Mouse (Mus musculus): ENCODE data around the gene Pagr1b. TPM values are rescaled to one million over a fixed set of nuclear protein-coding genes. Genes with fewer than 3 reads are reported as not detected.

Pagr1b gene
- not detected in 2 replicates for polyA plus RNA-seq (2014; fragmentation: Nextera tagmentation; extraction: Ambion mirVana)

DNA sequence TGATC is at the start of gene Pagr1b:
Gene Pagr1b (minus strand): TSS at position 4 of the 5 bp plus-strand sequence.
- Histone ChIP-seq H3K9me3 (replicated peaks; ENCODE audit: control insufficient read depth, low read length) (no peaks in the 10 kb centered on the region), H3K4me2 (peak within 1 kb of the TSS; percentile 86), H3K27me3 (ENCODE audit: control insufficient read depth, insufficient read depth, low read length) (no peaks in the 10 kb centered on the region), H3K36me3 (ENCODE audit: control insufficient read depth, insufficient read depth, low read length) (peaks cover 6% of the 10 kb centered on the region), H3K27ac (ENCODE audit: low read depth, low read length) (peak within 1 kb of the TSS; percentile 97), H3K4me3 (ENCODE audit: low read depth, low read length) (peak within 1 kb of the TSS; percentile 66), H3K4me1 (ENCODE audit: control insufficient read depth, insufficient read depth, low read length) (peaks cover 29% of the 10 kb centered on the region), H3K9ac (ENCODE audit: low read depth, low read length) (peak within 1 kb of the TSS; percentile 94)
- ATAC-seq (replicated peaks; ENCODE audit: insufficient number of reproducible peaks, low FRiP score, low TSS enrichment): no peak

- H3K9me3 ChIP-seq (replicated peaks; ENCODE audit: control insufficient read depth, low read length): no peaks in the 10 kb centered on the region
- no peak overlapping the region for H3K4me2 ChIP-seq
- no peaks in the 10 kb centered on the region for H3K27me3 ChIP-seq (ENCODE audit: control insufficient read depth, insufficient read depth, low read length)
- no peak overlapping the region for H3K9ac ChIP-seq (ENCODE audit: low read depth, low read length)
- no peak for ATAC-seq (replicated peaks; ENCODE audit: insufficient number of reproducible peaks, low FRiP score, low TSS enrichment)
- no peaks in the 10 kb centered on the region for H3K36me3 ChIP-seq (ENCODE audit: control insufficient read depth, insufficient read depth, low read length)
- no peak overlapping the region for H3K4me3 ChIP-seq (ENCODE audit: low read depth, low read length)
- no peak overlapping the region for H3K27ac ChIP-seq (ENCODE audit: low read depth, low read length)
- H3K4me1 ChIP-seq (ENCODE audit: control insufficient read depth, insufficient read depth, low read length): no peaks in the 10 kb centered on the region
- WGBS (ENCODE audit: insufficient replicate concordance): 78% methylated on average over 6 of the region's 6 CpGs
Observed at GRCm38 (mm10) chr7:127065538-127065937, 49.3 kb upstream of the Pagr1b start.

- Histone ChIP-seq H3K36me3 (ENCODE audit: control insufficient read depth, insufficient read depth, low read length) (no peaks in the 10 kb centered on the region), H3K9ac (ENCODE audit: low read depth, low read length) (no peak overlapping the region), H3K4me3 (ENCODE audit: low read depth, low read length) (no peak overlapping the region), H3K27me3 (ENCODE audit: control insufficient read depth, insufficient read depth, low read length) (no peaks in the 10 kb centered on the region), H3K9me3 (replicated peaks; ENCODE audit: control insufficient read depth, low read length) (no peaks in the 10 kb centered on the region), H3K4me2 (no peak overlapping the region), H3K27ac (ENCODE audit: low read depth, low read length) (no peak overlapping the region), H3K4me1 (ENCODE audit: control insufficient read depth, insufficient read depth, low read length) (no peaks in the 10 kb centered on the region)
- 61% methylated on average over 5 of the region's 5 CpGs for WGBS (ENCODE audit: insufficient replicate concordance)
- no peak for ATAC-seq (replicated peaks; ENCODE audit: insufficient number of reproducible peaks, low FRiP score, low TSS enrichment)
Observed at GRCm38 (mm10) chr7:127055026-127055585, 38.8 kb upstream of the Pagr1b start.

DNA sequence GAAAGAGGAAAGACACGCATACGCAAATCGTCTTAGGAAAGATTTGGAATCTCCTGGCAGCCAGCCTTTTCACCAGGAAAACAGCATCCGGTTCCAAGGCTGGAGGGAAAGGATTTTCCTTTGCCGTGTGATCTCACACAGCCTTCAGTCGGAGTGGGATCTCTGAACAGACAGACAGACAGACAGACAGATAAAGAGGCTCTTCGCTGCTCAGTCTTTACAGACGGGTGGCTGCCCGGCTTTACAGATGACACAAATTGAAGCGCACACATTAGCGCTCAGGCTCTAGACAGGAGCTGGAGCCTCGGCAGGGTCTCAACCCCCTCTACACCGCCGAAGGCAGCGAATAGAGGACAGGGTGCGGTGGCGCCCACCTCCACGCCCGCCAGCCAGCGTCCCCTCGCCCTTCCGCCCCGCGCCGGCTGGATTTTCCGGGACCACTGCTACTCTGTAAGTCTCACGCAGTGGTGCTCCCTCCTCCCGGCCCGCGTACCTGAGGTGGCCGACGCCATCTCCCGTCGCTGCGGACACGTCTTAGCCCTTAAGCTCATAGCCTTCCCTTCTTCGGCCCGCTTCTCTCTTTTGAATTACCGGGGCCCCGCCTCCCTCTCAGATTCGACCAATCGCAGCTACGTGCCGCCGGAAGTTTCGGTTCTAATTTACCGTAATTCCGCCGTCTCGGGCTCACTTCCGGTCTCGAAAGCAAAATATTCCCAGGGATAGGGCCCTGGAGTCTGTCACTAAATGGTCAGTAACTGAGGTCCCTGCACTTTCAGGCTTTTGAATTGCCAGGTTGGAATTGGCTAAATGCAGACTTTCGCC is 25.8 kb upstream of the Pagr1b start, which contains the start of gene Kif22:
Gene Kif22 (minus strand): TSS at position 621 of the 822 bp plus-strand sequence.
- WGBS (ENCODE audit: insufficient replicate concordance): 1% methylated on average over 53 of the region's 53 CpGs
- Histone ChIP-seq H3K4me3 (ENCODE audit: low read depth, low read length) (peak within 1 kb of the TSS; percentile 76), H3K4me2 (peak within 1 kb of the TSS; percentile 71), H3K27ac (ENCODE audit: low read depth, low read length) (peak within 1 kb of the TSS; percentile 62), H3K36me3 (ENCODE audit: control insufficient read depth, insufficient read depth, low read length) (peaks cover 6% of the 10 kb centered on the region; the same call in 1 of the 2 replicates), H3K27me3 (ENCODE audit: control insufficient read depth, insufficient read depth, low read length) (no peaks in the 10 kb centered on the region), H3K9me3 (replicated peaks; ENCODE audit: control insufficient read depth, low read length) (no peaks in the 10 kb centered on the region), H3K9ac (ENCODE audit: low read depth, low read length) (peak within 1 kb of the TSS; percentile 90), H3K4me1 (ENCODE audit: control insufficient read depth, insufficient read depth, low read length) (no peaks in the 10 kb centered on the region)
- peak; percentile 86 for ATAC-seq (replicated peaks; ENCODE audit: insufficient number of reproducible peaks, low FRiP score, low TSS enrichment)

- Histone ChIP-seq H3K4me2 (no peak overlapping the region), H3K9ac (ENCODE audit: low read depth, low read length) (no peak overlapping the region), H3K4me3 (ENCODE audit: low read depth, low read length) (no peak overlapping the region), H3K27ac (ENCODE audit: low read depth, low read length) (no peak overlapping the region), H3K4me1 (ENCODE audit: control insufficient read depth, insufficient read depth, low read length) (peaks cover 7% of the 10 kb centered on the region; the same call in 1 of the 2 replicates), H3K9me3 (replicated peaks; ENCODE audit: control insufficient read depth, low read length) (no peaks in the 10 kb centered on the region), H3K27me3 (ENCODE audit: control insufficient read depth, insufficient read depth, low read length) (no peaks in the 10 kb centered on the region), H3K36me3 (ENCODE audit: control insufficient read depth, insufficient read depth, low read length) (peaks cover 43% of the 10 kb centered on the region)
- no peak for ATAC-seq (replicated peaks; ENCODE audit: insufficient number of reproducible peaks, low FRiP score, low TSS enrichment)
- whole genome bisulfite sequencing (ENCODE audit: insufficient replicate concordance): 67% methylated on average over 1 of the region's 1 CpGs
Observed at GRCm38 (mm10) chr7:127031244-127031643, 15.0 kb upstream of the Pagr1b start.

DNA sequence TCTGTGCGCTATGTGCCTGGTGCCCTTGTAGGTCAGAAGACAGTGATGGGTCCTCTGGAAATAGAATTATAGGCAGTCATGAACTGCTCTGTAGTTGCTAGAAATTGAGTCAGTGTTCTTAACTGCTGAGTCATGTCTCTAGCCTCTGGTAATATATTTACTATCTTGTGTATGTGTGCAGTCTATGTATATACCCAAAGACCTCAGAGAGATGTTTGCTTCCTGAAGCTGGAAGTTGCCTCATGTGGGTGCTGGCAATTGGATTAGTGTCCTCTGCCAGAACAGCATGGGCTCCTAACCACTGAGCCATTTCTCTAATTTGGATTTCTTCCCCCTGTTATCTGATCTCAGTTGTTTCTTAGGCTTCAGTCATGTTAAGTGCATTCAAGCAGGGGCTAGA is 13.9 kb upstream of the Pagr1b start:
- no peak overlapping the region for H3K4me2 ChIP-seq
- 93% methylated on average over 1 of the region's 1 CpGs for WGBS (ENCODE audit: insufficient replicate concordance)
- peaks cover 38% of the 10 kb centered on the region for H3K36me3 ChIP-seq (ENCODE audit: control insufficient read depth, insufficient read depth, low read length)
- H3K27me3 ChIP-seq (ENCODE audit: control insufficient read depth, insufficient read depth, low read length): no peaks in the 10 kb centered on the region
- H3K27ac ChIP-seq (ENCODE audit: low read depth, low read length): no peak overlapping the region
- H3K4me3 ChIP-seq (ENCODE audit: low read depth, low read length): no peak overlapping the region
- no peak for ATAC-seq (replicated peaks; ENCODE audit: insufficient number of reproducible peaks, low FRiP score, low TSS enrichment)
- peaks cover 7% of the 10 kb centered on the region for H3K4me1 ChIP-seq (ENCODE audit: control insufficient read depth, insufficient read depth, low read length)
- no peaks in the 10 kb centered on the region for H3K9me3 ChIP-seq (replicated peaks; ENCODE audit: control insufficient read depth, low read length)
- no peak overlapping the region for H3K9ac ChIP-seq (ENCODE audit: low read depth, low read length)

- WGBS (ENCODE audit: insufficient replicate concordance): 67% methylated on average over 8 of the region's 8 CpGs
- H3K27ac ChIP-seq (ENCODE audit: low read depth, low read length): peak overlapping the region; percentile 99
- H3K4me2 ChIP-seq: peak overlapping the region; percentile 96
- ATAC-seq (replicated peaks; ENCODE audit: insufficient number of reproducible peaks, low FRiP score, low TSS enrichment): no peak
- H3K4me3 ChIP-seq (ENCODE audit: low read depth, low read length): peak overlapping the region; percentile 96
- H3K36me3 ChIP-seq (ENCODE audit: control insufficient read depth, insufficient read depth, low read length): peaks cover 32% of the 10 kb centered on the region
- no peaks in the 10 kb centered on the region for H3K9me3 ChIP-seq (replicated peaks; ENCODE audit: control insufficient read depth, low read length)
- H3K9ac ChIP-seq (ENCODE audit: low read depth, low read length): peak overlapping the region; percentile 97
- no peaks in the 10 kb centered on the region for H3K27me3 ChIP-seq (ENCODE audit: control insufficient read depth, insufficient read depth, low read length)
- H3K4me1 ChIP-seq (ENCODE audit: control insufficient read depth, insufficient read depth, low read length): peaks cover 29% of the 10 kb centered on the region
Observed at GRCm38 (mm10) chr7:127027885-127028284, 11.6 kb upstream of the Pagr1b start.

GRCm38 (mm10) chr7:127026984-127027726 is 10.9 kb upstream of the Pagr1b start, which contains the start of gene Maz:
Gene Maz, minus strand, starts transcription at chr7:127027037.
- Histone ChIP-seq H3K27ac (ENCODE audit: low read depth, low read length) (peak within 1 kb of the TSS; percentile 99), H3K9ac (ENCODE audit: low read depth, low read length) (peak within 1 kb of the TSS; percentile 97), H3K4me3 (ENCODE audit: low read depth, low read length) (peak within 1 kb of the TSS; percentile 96), H3K4me2 (peak within 1 kb of the TSS; percentile 96), H3K4me1 (ENCODE audit: control insufficient read depth, insufficient read depth, low read length) (peaks cover 35% of the 10 kb centered on the region), H3K36me3 (ENCODE audit: control insufficient read depth, insufficient read depth, low read length) (peaks cover 31% of the 10 kb centered on the region), H3K9me3 (replicated peaks; ENCODE audit: control insufficient read depth, low read length) (no peaks in the 10 kb centered on the region), H3K27me3 (ENCODE audit: control insufficient read depth, insufficient read depth, low read length) (no peaks in the 10 kb centered on the region)
- WGBS (ENCODE audit: insufficient replicate concordance): under 1% methylated on average over 40 of the region's 63 CpGs
- peak; percentile 87 for ATAC-seq (replicated peaks; ENCODE audit: insufficient number of reproducible peaks, low FRiP score, low TSS enrichment)

Measured in heart, embryonic 11.5 days (tissue).